Mouse (Mus musculus) lung, embryonic 14.5 days (tissue): Measurements from ENCODE around the gene Tspan4. TPM values are rescaled to one million over a fixed set of nuclear protein-coding genes. Genes with fewer than 3 reads are reported as not detected.

Experiments
- ATAC-seq: fragments of 200-750 bp; cut with Nextera tagmentation; 2 replicates; pipeline ENCODE4 v1.8.0; 2017; ENCODE audit warnings: mild to moderate bottlenecking, moderate TSS enrichment, moderate library complexity; ENCODE audit not compliant: insufficient read depth
- DNase-seq: peaks from one replicate; pipeline ENCODE4 v3.0.0-alpha.2; 2015
- H3K27ac ChIP-seq: fragments of 300-500 bp; sonication (generic); 2 replicates; pipeline ENCODE4 v1.5.1; 2014; ENCODE audit warnings: low read depth, mild to moderate bottlenecking, moderate library complexity
- H3K27me3 ChIP-seq: fragments of 300-500 bp; sonication (generic); 2 replicates; pipeline ENCODE4 v1.6.1; 2014; ENCODE audit warnings: low read length, control low read depth; ENCODE audit not compliant: insufficient read depth
- H3K36me3 ChIP-seq: fragments of 300-500 bp; sonication (generic); 2 replicates; pipeline ENCODE4 v1.6.1; 2014; ENCODE audit warnings: control low read depth; ENCODE audit not compliant: insufficient read depth
- H3K4me1 ChIP-seq: fragments of 300-500 bp; sonication (generic); 2 replicates; pipeline ENCODE4 v1.6.1; 2014; ENCODE audit warnings: antibody characterized with exemption, control low read depth; ENCODE audit not compliant: insufficient read depth
- H3K4me2 ChIP-seq: fragments of 300-500 bp; sonication (generic); 2 replicates; pipeline ENCODE4 v1.6.1; 2014; ENCODE audit warnings: mild to moderate bottlenecking
- H3K4me3 ChIP-seq: fragments of 300-500 bp; sonication (generic); 2 replicates; pipeline ENCODE4 v1.5.1; 2014; ENCODE audit warnings: low read depth, low read length
- H3K9ac ChIP-seq: fragments of 300-500 bp; sonication (generic); 2 replicates; pipeline ENCODE4 v1.6.1; 2014
- H3K9me3 ChIP-seq: fragments of 300-500 bp; sonication (generic); 2 replicates; pipeline ENCODE4 v1.6.1; 2016; ENCODE audit warnings: low read depth, low read length, control low read depth
- CTCF ChIP-seq: IDR thresholded peaks from 2 replicates; pipeline ENCODE4 v1.5.1; 2016; ENCODE audit warnings: antibody characterized with exemption, low read depth
- WGBS: fragments of 180-500 bp; shearing (Covaris S2); extraction: QIAGEN DNeasy Blood & Tissue Kit; methylation state at CpG from one replicate; pipeline ENCODE4 v1.1.7; 2014; 5-methylcytosine and 5-hydroxymethylcytosine counted together
- polyA plus RNA-seq: library from polyadenylated mRNA; unstranded; fragments of >200 nt; fragmentation: Nextera tagmentation; extraction: Ambion mirVana; gene quantifications from 2 replicates; pipeline ENCODE4 v1.2.1, GENCODE M21; 2014

The Tspan4 gene
- polyA plus RNA-seq, 1 experiment from 2014 or later = 100.0 TPM

DNA sequence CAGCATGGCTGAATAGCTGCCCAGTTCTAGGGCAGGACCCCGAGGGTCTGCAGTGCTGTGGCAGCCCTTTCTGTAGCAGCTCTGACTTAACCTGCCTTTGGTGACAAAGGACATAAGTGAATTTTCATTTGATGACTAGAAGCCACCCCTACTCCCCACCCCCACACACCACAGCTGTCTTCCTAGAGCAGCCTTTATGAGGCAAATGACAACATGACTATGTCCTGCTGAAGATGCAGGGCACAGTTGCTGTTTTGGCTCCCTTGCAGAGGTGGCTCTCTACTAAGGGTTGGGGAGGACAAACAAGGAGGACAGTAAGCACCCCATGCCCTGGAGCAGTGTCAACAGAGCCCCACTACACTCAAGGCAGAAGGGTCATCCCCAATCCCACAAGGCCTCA, 44.8 kb downstream of the Tspan4 start:
- Histone ChIP-seq H3K36me3 (peaks cover 2% of the 10 kb centered on the region; the same call in 1 of the 2 replicates), H3K9me3 (no peaks in the 10 kb centered on the region), H3K4me3 (no peak overlapping the region), H3K4me1 (no peaks in the 10 kb centered on the region), H3K9ac (no peak overlapping the region), H3K4me2 (no peak overlapping the region), H3K27ac (no peak overlapping the region), H3K27me3 (no peaks in the 10 kb centered on the region)
- DNase-seq = no peak
- TF ChIP-seq CTCF = no peak
- WGBS = 68% methylated on average over 1 of the region's 1 CpGs
- no peak for ATAC-seq

DNA sequence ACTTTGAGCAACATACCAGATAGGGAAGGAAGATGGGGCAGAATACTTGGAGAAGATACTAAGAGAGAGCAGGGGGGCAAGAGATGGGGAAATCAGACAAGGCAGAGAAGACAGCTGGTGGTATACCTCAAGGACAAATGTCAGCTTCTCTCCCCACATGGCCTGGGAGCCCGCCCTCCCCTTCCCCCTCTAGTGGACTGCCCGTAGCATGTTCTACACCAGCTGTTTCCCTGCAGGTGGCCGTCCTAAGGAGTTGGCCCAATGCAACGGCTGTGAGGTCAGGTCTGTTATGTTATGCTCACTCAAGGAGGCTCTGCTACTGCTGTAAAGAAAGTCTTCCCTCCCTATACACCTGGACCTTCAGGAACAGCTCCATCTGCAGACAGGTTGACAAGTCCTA, 48.0 kb downstream of the Tspan4 start:
- no peak for ATAC-seq
- no peaks in the 10 kb centered on the region for H3K27me3 ChIP-seq
- 0 out of 2 replicates have a peak, but pooled peaks have one; percentile 1 for TF ChIP-seq CTCF
- no peak overlapping the region for H3K27ac ChIP-seq
- H3K4me1 ChIP-seq = no peaks in the 10 kb centered on the region
- no peak overlapping the region for H3K9ac ChIP-seq
- H3K9me3 ChIP-seq = no peaks in the 10 kb centered on the region
- DNase-seq = no peak
- H3K36me3 ChIP-seq = peaks cover 20% of the 10 kb centered on the region; the same call in 1 of the 2 replicates
- 38% methylated on average over 4 of the region's 4 CpGs for WGBS
- no peak overlapping the region for H3K4me3 ChIP-seq
- H3K4me2 ChIP-seq = no peak overlapping the region

DNA sequence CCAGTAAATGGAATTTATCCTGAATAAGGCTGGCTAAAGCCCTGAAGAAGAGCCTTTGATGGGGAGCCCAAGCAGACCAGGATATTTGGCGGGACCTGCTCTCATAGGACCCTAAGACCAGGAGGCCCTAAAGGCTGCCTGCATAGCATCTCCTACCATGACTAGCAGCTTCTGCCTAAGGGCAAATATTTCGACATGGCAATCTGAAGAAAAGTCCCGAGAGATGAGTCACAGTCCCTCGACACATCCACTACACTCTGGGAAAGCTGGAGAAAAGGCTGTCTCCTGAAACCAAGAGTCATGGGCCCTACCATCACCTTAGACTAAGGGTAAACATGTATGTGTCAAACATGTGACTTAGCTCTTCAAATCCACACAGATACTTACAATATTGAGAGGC, 49.2 kb downstream of the Tspan4 start:
- Histone ChIP-seq H3K27me3 (no peaks in the 10 kb centered on the region), H3K27ac (no peak overlapping the region), H3K4me2 (no peak overlapping the region), H3K36me3 (peaks cover 28% of the 10 kb centered on the region), H3K9me3 (no peaks in the 10 kb centered on the region), H3K9ac (no peak overlapping the region), H3K4me1 (no peaks in the 10 kb centered on the region), H3K4me3 (no peak overlapping the region)
- DNase-seq (no peak), ATAC-seq (no peak)
- no peak for TF ChIP-seq CTCF
- 74% methylated on average over 4 of the region's 4 CpGs for WGBS

DNA sequence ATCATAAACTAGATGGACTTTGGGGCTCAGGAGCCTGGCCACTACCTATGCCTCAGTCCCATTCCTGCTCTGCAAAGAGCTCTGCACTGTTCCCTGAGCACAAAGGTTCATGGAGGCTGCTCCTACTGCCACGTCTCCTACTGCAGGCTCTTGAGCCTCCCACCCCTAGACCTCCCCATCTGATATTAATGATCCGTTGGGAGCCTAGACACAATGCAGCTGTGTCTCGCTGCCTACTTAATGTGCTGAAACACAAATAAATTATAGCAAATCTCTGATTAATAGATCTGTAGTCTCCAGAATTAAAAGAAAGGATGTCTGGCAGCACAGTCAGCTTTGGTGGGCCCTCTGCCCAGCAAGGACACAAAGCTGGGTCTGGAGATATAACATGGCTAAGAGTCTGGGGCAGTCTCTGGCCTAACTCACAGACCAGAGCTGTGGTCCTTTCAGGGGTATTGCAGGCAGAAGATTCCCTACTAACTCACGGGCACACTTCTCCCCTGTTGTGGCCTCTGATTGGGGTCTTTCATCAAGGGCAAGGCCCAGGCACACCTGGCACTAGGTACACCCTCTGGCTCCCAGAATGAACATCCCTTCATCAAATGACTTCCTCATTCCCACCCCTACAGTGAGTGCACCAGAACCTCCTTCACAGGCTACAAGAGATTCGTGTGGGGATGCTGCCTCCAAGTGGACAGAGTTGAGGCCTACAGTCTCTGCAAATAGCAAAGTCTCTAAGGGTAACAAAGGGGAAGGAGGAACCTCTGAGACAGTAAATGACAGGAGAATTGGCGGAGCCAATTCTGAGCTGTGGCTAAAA, 49.9 kb downstream of the Tspan4 start:
- Histone ChIP-seq H3K4me2 (no peak overlapping the region), H3K9ac (no peak overlapping the region), H3K4me1 (no peaks in the 10 kb centered on the region), H3K27me3 (no peaks in the 10 kb centered on the region), H3K27ac (no peak overlapping the region), H3K36me3 (peaks cover 33% of the 10 kb centered on the region), H3K9me3 (no peaks in the 10 kb centered on the region), H3K4me3 (no peak overlapping the region)
- peak; percentile 88 for TF ChIP-seq CTCF
- DNase-seq (peak; percentile 89), ATAC-seq (peak; percentile 81)
- WGBS = 48% methylated on average over 6 of the region's 6 CpGs

DNA sequence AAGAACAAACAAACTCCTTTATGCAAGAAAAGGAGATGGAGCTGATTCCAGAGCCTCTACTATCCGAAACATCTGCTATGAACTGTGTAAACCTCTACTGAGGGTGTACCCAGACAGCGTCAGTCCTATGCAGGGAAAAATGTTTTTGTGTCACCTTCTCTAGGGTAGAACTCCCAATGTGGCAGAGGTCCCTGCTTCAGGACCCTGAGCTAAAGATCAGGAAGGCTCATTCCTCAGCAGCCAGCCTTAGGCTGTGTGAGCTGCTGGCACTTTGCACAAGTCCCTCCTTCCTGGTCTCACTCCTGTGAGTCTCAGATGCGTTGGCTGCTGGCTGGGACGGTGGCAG, 50.5 kb downstream of the Tspan4 start:
- ATAC-seq = peak; percentile 38
- H3K27ac ChIP-seq = no peak overlapping the region
- H3K4me2 ChIP-seq = no peak overlapping the region
- WGBS = 91% methylated on average over 4 of the region's 4 CpGs
- no peak overlapping the region for H3K9ac ChIP-seq
- no peak overlapping the region for H3K4me3 ChIP-seq
- no peaks in the 10 kb centered on the region for H3K9me3 ChIP-seq
- DNase-seq = no peak
- H3K4me1 ChIP-seq = no peaks in the 10 kb centered on the region
- TF ChIP-seq CTCF = no peak
- H3K36me3 ChIP-seq = peaks cover 39% of the 10 kb centered on the region
- no peaks in the 10 kb centered on the region for H3K27me3 ChIP-seq

DNA sequence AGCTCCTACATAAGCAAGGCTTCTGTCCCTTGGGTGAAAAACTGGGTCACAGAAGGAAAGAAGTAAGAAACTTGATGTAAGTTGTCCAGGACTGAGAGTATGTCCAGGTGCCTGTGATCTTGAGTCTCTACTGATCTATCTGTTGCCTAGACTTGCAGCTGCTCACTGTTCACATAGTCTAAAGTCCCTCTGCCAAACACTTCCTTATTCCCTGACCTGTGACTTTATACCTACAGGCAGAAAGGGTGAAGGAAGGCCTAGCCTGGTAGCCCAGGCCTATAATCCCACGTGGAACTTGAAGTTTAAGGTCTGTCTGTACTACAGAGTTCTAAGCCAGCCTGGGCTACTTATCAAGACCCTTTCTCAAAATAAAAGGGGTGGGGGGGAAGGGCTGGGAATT, 60.5 kb downstream of the Tspan4 start:
- TF ChIP-seq CTCF = no peak
- no peak overlapping the region for H3K27ac ChIP-seq
- H3K9me3 ChIP-seq = no peaks in the 10 kb centered on the region
- H3K4me1 ChIP-seq = peaks cover 16% of the 10 kb centered on the region
- no peak overlapping the region for H3K4me3 ChIP-seq
- H3K4me2 ChIP-seq = no peak overlapping the region
- WGBS = 70% methylated on average over 1 of the region's 1 CpGs
- no peaks in the 10 kb centered on the region for H3K27me3 ChIP-seq
- no peak overlapping the region for H3K9ac ChIP-seq
- no peak for ATAC-seq
- no peak for DNase-seq
- 0 out of 2 replicates have a peak, but pooled peaks cover 4% of the 10 kb centered on the region for H3K36me3 ChIP-seq

DNA sequence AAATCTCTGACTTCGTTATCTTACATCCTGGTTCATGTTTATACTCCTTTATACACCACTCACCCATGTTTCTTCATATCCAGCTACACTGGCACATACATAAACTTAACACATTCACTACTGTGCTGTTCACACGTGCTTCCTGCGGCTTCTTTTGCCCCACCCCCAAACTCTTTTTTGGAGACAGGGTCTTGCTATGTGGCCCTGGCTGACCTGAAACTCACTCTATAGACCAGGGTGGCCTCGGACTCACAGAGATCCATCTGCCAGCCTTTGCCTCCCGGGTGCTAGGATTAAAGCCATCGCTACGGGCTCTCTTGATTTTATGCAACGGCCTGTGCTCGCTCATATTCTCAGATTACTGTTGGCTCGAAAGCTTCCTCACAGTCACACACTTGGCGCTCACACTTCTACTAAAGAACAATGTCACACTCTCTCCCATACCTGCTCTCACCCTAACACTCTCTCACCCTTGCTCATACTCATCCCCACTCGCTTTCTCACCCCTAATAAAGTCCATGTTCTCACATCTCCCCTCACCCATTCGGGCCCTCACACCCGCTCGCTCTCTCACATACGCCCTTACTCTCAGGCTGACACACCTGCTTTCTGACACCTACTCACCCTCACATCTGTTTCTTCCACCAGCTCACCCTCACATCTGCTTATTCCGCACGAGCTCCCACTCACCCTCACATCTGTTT, 64.0 kb downstream of the Tspan4 start:
- TF ChIP-seq CTCF = no peak
- WGBS = 9% methylated on average over 18 of the region's 18 CpGs
- no peak for DNase-seq
- Histone ChIP-seq H3K27ac (peak overlapping the region; percentile 67), H3K36me3 (no peaks in the 10 kb centered on the region), H3K4me2 (peak overlapping the region; percentile 94), H3K27me3 (no peaks in the 10 kb centered on the region), H3K4me1 (peaks cover 18% of the 10 kb centered on the region), H3K9ac (peak overlapping the region; percentile 73), H3K4me3 (peak overlapping the region; percentile 76), H3K9me3 (no peaks in the 10 kb centered on the region)
- ATAC-seq = no peak
